Mouse (Mus musculus): ENCODE results near the gene Ctnna3.
A peak's percentile ranks its signal among the peaks of the same experiment; 100 is the strongest.

The Ctnna3 gene

DNA sequence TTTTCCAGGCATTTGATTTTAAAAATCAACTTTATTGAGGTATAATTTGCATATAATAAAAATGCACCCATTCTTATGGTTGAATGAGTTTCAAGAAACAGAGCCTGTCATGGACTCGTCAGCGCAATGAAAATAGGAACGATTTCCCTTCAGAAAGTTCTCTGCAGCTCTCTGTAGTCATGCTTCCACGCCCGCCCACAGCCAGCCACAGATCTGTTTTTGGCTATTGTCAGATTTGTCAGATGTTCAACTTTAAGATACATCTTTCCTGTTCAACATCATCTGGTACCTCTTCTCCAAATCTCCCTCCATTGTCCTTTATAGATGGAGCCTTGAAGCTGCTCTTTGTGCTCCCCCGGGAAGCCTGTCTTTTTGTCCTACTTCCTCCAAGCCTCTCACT lies 280.3 kb downstream of the Ctnna3 start:
- DNase-seq (ENCODE audit: low spot score): no peak

DNA sequence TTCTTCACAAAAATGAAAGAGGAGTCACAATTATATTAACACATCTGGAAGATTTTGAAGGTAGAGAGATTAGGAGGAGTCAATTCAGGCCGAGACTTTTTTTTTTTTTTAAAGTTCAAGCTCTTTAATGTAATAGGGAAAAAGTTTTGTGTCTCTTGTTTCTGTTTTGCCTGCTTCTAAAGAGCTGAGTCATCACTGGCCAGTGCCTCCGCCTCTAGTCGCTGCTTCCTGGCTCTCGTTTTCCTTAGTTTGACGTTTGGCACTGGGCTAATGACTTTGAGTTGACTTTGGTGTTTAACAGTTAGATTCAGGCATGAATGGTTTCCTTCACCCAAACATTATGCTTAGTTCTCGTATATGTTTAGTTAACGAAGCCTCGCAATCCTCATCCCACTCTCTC lies 282.6 kb downstream of the Ctnna3 start:
- no peak for DNase-seq (ENCODE audit: low spot score)

DNA sequence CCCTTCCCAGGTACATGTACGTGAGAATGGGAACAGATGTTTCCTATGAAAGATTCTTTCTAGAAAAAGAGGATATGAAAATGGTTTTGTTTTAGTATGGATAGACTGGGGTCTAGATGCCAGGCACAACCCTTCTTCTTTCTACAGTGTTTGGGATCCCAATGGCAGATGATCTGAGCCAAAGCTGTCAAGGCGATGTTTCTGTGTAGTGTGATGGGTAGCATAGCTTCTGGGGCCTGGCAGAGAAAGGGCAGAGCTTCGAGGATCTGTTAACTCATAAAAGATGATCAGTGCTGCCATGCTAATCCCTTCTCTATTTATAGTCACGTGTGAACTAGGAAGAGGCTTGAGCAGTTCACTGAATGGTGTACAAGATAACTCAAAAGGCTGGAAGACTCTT lies 284.3 kb downstream of the Ctnna3 start:
- no peak for DNase-seq (ENCODE audit: low spot score)

DNA sequence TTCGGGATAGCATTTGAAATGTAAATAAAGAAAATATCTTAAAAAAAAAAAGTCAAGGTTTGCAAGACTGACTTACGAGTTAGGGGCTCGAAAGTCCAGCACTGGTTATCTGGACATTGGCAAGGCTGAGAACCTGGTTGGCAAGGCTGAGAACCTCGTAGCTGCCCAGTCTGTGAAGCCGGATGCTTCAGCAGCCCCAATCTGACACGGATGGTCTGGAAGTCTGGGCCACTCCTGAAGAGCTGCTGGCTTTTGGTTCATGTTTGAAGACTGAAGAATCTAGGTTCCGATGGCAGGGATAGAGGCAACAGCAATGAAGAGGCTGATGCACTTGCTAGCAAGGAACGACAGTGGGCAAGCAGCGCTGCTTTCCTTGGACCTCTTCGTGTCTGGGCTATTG lies 339.0 kb downstream of the Ctnna3 start:
- DNase-seq (ENCODE audit: low spot score): no peak

DNA sequence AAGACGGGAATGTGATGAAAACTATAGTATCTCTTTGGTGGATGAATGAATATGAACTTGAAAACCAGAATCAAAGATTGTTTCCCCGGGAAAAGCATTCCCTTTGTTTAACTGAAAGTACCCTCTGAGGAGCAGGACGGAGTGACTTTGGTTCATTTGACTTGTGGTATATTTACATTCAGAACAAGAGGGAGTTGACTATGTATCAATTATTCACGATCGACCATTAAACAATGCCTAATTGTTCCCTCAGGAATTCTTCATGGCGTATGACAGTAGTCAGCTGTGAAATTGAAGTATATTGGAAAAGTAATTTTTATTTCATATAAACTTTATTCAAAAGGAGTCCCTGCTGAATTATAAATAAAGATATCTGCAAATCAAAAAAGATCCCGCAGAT lies 341.8 kb downstream of the Ctnna3 start:
- no peak for DNase-seq (ENCODE audit: low spot score)

DNA sequence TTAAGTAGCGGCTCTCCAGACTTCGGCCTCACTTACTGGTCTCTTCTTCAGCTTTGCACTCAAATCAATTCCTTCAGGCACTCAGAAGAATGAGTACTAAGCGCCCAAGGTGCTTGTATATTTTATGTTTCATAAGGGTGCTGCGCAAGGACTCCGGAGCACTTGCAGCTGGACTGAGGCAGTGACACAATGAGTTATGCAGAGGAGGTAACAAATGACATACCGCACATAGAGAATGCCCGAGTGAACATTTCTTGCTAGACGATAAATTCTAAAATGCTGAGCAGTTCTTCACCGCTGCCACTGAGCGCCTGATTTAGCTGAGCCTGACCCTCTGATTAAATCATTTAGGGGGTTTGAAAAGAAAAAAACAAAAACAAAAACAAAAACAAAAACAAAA lies 342.2 kb downstream of the Ctnna3 start:
- no peak for DNase-seq (ENCODE audit: low spot score)

DNA sequence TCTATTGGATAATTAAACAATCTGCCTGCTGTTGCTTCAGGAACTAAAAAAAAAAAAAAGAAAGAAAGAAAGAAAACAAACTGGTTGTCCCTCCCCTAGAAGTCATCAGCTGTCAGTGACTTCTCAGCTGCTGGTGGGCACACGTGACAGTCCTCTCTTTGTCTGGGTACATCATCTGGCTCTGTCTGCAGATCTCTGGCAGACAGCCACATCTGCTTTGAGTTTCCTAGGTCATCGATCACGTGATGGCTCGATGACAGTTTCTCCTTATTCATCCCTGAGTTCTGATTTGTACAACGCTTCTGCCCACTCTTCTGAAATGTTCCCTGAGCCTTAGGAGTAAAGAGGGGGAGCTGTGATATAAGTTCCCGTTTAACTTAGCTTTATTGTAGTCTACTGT lies 352.1 kb downstream of the Ctnna3 start:
- DNase-seq (ENCODE audit: low spot score): no peak

DNA sequence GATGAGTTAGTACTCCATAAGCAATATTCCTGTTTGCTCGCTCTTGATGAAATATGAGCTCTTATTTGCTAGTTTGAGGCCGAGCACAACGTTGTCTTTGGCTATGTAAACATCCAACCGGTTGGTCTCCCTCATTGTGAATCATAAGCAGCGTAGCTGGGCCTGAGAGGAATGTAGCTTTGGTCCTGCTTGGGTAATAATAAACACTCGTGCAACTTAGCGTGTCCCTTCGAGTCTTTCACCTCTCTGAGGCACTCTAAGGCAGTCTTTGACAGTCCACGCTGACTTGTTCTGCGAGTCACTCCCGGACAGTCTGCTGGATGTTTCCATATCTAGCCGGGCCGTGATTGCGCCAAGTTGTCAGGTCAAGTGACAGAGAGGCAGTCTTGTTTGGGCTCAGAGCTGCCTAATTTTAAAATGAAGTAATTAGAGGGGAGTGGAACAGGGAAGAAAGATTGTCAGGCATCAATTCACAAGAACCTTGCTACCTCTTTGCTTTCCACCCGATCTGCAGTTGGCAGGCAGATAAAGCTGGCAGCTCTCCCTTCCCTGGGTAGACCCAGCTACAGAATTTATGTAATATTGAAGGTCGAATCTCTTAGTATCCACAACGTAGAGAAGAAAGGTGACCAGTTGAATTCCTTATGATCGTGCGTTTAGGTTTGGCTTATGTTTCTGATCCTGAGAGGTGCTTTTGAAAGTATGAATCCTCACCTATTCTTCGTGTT lies 355.1 kb downstream of the Ctnna3 start:
- DNase-seq (ENCODE audit: low spot score): no peak

DNA sequence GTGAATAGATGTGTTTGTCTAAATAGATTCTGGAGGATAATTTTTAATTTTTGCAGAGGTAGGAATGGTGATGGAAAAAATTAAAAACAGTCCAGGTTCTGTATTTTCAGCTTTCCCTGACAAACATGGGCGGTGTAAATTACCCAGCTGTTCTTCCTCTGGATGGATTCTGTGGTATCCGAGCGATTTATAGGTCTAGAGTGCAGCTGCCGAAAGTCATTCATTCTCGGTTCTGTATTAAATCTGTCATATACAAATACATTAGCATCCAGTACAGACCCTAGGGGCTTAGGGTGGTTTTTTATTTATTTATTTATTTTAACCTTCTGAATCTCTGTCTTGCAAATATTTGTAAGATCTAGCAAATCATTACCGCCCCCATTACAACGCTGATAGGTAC lies 356.5 kb downstream of the Ctnna3 start:
- no peak for DNase-seq (ENCODE audit: low spot score)

DNA sequence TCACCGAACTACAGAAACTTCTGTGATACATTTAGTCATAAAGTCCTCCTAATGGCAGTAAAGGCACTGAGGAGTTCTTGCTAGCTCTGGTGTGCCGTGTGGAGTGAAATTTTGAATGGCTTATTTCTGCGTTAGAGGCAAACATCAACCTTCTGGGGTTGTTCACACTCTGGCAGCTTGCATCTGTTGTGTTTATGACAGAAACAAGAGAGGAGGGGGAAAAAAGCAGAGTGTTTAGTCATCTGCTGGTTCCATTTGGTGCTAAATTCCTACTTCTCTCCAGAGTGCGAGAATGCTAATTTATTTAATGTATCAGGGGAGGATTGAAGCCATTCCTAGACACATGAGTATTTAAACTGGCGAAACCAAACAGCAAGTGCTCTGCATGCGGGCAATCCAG lies 374.0 kb downstream of the Ctnna3 start:
- peak; percentile 52 for DNase-seq (ENCODE audit: low spot score)

DNA sequence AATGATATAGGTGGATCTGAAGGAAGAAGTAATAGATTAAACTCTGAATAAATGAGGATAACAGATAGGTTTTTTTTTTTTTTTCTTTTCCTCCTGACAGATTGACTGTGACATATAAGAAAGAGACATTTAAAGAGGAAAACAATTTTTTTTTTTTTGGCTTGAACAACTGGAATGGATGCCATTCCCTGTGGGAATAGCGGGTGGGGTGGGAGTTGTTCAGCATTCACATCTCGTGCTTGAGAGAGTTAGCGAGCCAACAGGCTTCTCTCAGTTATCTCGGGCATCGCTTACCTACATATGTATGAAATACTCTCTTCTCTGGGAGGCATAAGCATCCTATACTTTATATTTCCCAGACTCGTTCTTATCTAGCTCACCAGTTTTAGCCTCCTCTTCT lies 375.7 kb downstream of the Ctnna3 start:
- DNase-seq (ENCODE audit: low spot score): no peak

DNA sequence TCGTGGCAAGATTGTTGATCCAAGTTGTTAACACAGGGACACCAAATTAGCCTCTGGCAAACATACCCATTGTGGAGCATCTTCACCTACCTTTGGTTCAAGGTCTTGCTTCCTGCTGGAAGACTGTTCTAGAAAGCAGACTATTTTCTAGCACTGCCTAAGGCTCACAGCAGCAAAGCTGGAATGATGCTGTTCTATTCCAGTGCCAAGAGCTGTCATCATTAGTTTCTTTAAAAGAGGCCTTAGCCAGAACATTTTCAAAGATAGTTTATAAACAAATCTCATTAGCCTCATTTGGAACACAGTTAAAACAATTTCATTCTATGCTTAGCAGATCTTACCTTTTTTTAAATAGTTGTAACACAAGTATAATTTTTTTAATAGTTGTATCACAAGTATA lies 376.4 kb downstream of the Ctnna3 start:
- DNase-seq (ENCODE audit: low spot score): no peak

DNA sequence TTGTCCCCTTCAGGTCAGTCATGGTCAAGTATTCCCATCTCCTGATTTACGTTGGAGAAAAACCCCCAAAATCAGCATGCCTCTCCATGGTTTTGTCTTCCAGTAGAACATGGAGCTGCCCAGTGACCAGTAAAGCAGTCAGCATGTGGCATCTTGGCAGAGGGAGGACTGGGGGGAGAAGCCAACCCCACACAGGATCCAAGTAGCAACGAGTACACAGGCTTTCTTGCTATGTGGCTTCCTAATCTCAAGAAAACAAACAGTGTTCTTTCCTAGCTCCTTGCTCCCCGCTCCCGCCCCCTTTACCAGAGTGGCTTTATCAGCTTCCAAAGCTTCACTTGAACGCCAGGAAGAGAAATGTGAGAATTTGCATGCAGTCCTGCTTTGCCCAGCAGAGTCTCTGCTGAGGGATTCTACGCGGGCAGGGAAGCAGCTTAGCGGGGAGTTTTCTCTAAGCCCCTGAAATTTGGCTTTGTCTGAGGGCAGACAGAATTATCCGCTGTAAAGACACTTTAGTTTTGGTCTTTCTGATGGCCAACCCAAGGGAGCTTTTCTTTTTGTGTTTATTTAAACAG lies 380.2 kb downstream of the Ctnna3 start:
- DNase-seq (ENCODE audit: low spot score): no peak

DNA sequence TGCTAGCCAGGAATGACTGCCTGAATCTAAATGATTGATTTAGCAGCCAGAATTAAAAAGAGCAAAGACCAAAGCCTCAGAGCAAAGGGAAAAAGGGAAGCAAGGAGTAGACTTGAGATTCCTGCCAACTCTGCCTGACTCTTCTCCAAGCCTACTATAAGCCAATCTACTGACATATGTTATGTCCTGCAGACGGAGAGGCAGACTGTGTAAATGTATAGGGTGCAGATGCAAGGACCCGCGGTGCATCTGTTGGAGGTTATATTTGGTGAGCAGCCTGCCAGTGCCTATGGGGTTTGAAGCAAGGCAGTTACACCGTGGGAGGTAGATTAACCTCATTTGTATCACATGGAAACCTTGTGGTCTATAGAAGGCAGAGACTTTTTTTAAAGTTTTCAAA lies 409.1 kb downstream of the Ctnna3 start:
- DNase-seq (ENCODE audit: low spot score): peak; percentile 3

DNA sequence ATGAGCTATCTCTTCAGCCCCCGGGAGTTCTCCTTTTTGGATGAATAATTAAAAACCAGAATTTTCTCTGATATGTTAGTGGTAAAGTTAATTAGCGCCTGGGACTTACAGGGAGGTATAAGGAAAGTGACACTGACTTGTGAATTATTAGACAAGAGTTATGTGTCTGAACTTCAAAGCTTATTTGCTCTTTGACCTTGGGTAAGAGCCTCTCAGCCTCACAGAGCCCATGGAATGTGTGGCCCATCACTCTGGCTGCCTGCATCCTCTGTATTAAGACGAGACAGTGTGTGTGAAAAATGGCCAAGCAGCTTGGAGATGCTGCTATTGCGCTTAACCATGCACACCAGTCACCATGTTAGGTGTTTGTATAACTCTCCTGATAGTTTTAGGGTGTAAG lies 422.0 kb downstream of the Ctnna3 start:
- DNase-seq (ENCODE audit: low spot score): no peak

DNA sequence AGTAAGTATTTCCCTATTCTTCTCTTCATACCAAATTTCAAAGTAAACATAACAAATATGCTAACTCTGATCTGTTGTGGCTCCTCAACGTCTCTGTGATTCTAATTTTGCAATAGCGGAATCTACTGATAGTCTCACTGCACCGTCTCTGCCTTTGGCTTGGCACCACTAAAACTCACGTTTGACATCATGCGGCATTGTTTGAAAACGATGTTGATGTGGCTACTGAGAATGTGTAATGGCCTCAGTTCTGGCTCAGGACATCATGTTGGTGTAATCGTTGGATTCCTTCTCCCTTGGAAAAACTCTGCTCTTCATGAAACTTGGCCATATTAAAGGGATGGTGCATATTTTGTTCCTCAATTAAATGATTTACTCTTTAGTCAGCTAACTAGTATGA lies 439.2 kb downstream of the Ctnna3 start:
- no peak for DNase-seq (ENCODE audit: low spot score)

DNA sequence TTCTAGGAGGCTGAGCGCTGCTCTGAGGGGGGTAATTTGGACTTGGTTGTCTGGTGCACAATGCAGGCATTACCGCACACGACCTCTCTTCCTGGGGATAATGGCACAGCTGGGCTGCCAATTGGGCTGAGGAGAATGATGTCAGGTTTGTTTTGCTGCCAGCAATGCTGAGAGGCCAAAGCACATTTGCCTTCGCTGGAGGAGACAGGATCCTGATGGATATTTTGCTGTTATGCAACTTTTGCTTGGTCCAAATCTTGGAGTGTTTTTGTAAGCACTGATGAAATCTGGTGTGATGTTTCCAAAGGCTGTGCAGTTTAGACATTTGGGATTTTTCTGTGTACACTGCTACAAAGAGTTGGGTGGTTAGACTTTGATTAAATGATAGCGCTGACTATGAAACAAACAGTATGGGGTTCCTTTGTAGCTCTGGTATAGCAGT lies 450.6 kb downstream of the Ctnna3 start:
- DNase-seq (ENCODE audit: low spot score): no peak

DNA sequence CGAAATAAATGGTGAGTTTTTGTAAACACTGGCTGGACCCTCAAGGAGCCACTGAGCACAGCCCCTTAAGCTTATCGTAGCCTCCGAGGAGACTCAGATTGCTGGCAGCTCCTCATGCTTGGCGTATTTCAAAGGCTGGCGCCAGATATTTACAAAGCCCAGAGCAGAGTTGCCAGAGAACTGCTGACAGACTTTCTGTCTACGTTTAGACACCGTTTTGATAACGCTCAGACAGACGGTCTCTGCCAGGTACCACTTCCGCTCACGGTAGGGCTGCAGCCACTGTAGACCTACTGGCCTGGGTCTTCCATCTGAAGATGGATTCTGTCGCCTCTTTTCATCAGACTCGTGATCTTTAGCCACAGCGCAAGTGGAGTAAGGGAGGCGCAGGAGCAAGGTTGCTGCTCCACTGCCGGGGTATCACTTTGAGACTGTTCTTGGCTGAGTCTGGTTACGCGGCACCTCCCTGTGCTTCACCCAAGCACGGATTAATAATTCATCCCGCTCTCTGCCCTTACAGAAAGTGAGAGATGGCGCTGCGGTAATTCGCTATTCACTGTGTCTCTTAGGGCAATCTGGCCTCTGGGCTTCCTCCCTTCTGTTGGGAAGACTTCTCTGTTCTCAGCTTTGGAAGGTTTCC lies 456.7 kb downstream of the Ctnna3 start:
- DNase-seq (ENCODE audit: low spot score): no peak

DNA sequence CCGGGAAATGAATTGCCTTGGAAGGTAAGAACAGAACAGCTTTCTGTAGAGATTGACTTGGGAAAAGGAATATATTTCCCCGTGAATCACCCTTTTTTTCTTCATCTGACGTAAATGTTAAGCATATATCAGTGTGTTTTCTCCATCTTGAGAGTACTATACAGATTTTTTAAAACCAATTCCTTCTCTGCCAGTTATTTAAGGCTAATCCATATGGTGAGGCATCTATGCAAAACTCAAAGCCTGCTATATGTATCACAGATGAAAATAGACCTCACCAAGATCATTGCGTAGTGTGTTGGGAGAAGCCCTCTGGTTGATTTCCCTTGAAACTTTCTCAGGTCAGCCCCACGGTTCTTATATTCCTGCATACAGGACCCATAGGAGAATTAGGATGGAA lies 464.7 kb downstream of the Ctnna3 start:
- no peak for DNase-seq (ENCODE audit: low spot score)

DNA sequence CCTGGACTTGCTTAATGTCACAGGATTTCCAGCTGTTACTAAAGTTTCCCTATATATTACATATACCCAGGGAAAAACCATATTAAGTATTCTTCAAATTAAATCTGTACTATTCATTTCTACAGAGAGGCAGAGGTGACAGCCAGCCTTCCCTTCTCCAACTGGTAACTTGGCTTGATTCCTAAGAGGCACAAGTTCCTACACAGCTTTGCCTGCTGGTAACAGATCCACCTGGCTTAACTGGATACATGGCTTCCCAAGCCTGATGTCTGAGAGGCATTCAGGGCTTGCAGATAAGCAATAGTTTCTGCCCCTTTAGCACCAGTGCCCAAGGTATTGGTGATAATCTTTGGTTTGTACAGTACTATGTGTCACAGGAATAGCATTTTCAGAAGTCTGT lies 470.0 kb downstream of the Ctnna3 start:
- DNase-seq (ENCODE audit: low spot score): no peak

DNA sequence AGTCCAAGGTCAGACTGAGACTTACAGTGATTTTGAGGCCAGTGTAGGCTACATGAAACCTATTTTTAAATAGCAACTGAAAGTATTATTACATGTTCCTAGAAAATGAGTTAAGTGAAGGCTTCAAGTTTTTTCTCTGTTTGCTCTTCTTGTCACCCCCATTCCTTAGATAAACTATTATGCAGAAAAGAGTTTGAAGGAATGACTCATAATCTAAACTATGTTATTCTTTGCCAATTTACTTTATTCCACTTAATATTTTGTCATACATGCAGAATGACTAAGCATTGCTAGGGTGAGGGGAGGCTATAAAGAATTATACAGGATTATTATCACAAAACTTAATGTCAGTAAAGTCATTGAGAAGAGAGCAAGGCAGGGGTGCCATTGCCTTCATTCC lies 479.0 kb downstream of the Ctnna3 start:
- DNase-seq (ENCODE audit: low spot score): no peak

DNA sequence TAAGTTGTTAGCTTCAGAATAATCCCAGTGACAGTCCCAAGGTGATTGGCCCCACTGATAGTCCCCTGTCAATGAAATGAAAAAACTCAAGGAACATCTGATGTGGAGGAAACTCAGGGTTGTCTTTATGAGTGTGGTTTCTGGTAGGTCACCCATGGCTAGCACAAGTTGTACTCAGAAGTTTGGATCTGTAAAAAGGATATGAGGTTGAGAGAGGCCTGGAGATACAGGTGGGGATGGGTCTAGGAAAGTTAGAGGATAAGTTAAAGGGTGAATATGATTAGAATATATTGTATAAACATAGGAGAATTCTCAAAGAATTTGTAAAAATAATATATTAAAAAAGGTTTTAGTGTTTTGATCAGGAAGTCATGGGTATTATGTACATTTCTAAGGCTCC lies 497.4 kb downstream of the Ctnna3 start, which contains the start of gene Gm10118:
Gene Gm10118 (minus strand): TSS at position 101 of the 400 bp plus-strand sequence.
- no peak for DNase-seq (ENCODE audit: low spot score)

DNA sequence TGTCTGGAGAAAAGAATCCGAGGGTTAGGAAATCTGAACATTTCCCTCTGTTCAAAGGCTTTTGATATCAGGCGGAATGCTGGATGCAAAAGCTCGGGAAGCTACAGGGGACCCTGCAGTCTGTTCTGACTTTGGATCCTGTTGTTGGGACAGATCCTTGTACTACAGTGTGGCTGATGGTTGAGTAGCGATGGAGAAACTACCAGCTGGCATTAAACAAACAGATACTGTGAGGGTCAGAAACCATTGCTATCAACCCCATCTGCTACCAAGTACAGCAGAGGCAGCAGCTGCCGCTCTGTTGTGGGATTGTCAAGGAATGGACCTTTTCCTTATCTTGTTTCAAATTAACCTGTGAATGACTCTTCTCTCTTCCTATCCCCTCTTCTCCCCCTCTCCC lies 504.0 kb downstream of the Ctnna3 start:
- no peak for DNase-seq (ENCODE audit: low spot score)

DNA sequence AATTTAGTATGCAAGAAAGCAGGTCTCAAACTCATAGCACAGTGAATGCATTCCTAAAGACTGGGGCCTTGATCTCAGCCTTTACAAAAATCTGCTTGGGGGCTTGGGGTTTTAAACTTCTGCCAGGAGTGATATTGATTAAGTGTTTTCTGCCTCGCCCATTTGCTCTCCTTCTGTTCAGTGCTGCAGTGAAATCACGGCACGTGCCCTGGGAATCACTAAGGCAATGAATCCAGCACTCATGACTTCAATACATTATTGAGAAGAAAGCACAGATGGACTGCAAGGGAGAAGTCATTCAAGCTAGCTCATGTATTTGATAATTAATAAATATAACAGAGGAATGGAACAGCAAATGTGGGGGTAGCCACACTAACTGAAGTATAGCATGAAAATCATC lies 515.6 kb downstream of the Ctnna3 start:
- no peak for DNase-seq (ENCODE audit: low spot score)

Measured in layer of hippocampus, adult 9-10 months (tissue).